Mouse (Mus musculus): Measurements from ENCODE around the gene 1810065E05Rik. TPM values are rescaled to one million over a fixed set of nuclear protein-coding genes. Genes with fewer than 3 reads are reported as not detected.

Gene 1810065E05Rik
- total RNA-seq, 1 experiment = not detected

DNA sequence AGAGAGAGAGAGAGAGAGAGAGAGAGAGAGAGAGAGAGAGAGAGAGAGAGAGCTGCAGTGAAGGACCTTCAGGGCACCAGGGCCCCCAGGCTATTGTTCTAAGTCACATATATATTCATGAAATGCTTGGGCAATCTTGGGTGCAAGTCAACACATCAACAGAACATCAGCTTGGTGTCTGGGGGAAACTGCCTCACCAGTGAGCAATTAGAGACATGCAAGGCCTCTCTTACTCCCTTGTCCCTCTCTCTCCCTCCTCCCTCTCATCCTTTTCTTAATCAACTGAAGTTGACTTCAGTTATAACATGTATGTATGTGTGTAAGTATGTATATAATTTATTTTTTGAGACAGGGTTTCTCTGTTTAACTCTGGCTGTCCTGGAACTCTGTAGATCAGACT, 41.3 kb downstream of the 1810065E05Rik start, which contains the start of gene Olfr30:
Gene Olfr30 (minus strand): TSS at position 101 of the 400 bp plus-strand sequence.
- H3K4me1 ChIP-seq (ENCODE audit: control insufficient read depth in 2 of 2, insufficient read depth in 2 of 2, low read length in 2 of 2, poor library complexity in 1 of 2) = no peaks in the 10 kb centered on the region
- no peak within 1 kb of the TSS for H3K4me3 ChIP-seq (ENCODE audit: insufficient read depth in 1 of 2, low read depth in 1 of 2, low read length in 2 of 2, poor library complexity in 1 of 2, severe bottlenecking in 1 of 2)
- in situ Hi-C loops (cut with MboI; ENCODE audit: low sequenced_read_pairs in 2 of 2, unreplicated experiment in 2 of 2) = no loop called here
- DNase-seq (ENCODE audit: low read depth, low spot score) = no peak
- no peak within 1 kb of the TSS for H3K27ac ChIP-seq (ENCODE audit: insufficient read depth, low read depth, low read length, poor library complexity, severe bottlenecking)
- H3K9ac ChIP-seq (ENCODE audit: insufficient read depth, low read depth, low read length, poor library complexity, severe bottlenecking) = no peak within 1 kb of the TSS
- H3K36me3 ChIP-seq (ENCODE audit: control insufficient read depth, insufficient read depth, low read length, poor library complexity, severe bottlenecking) = no peaks in the 10 kb centered on the region
- no peak for TF ChIP-seq HCFC1 (IDR thresholded peaks at IDR 0.05; ENCODE audit: borderline replicate concordance, insufficient read depth, low read length)
- TF ChIP-seq MAFK (IDR thresholded peaks at IDR 0.05; ENCODE audit: insufficient read depth, low read depth, low read length) = no peak
- TF ChIP-seq ZC3H11A (IDR thresholded peaks at IDR 0.05; ENCODE audit: borderline replicate concordance, low read depth, low read length) = no peak
- TF ChIP-seq CHD2 (IDR thresholded peaks at IDR 0.05; ENCODE audit: low read depth, low read length) = no peak
- H3K9me3 ChIP-seq (ENCODE audit: control insufficient read depth, insufficient read depth, low read depth, low read length) = no peaks in the 10 kb centered on the region

Other genes starting within 250 kb of the 1810065E05Rik start
- gene Mrpl22, start 249.4 kb upstream of the 1810065E05Rik start, total RNA-seq (2012; rRNA removed) = 52.9 and 71.0 TPM in 2 replicates
- gene Igtp, start 221.6 kb upstream of the 1810065E05Rik start, total RNA-seq (2012; rRNA removed) = 2.5 and 4.4 TPM in 2 replicates
- gene Irgm2, start 221.5 kb upstream of the 1810065E05Rik start, total RNA-seq (2012; rRNA removed) = 0.42 and 0.54 TPM in 2 replicates
- 0.09 TPM in 1 of 2 replicates, not detected in the other for gene 4930438A08Rik, start 146.3 kb upstream of the 1810065E05Rik start, total RNA-seq (2012; rRNA removed)
- 28.0 and 43.2 TPM in 2 replicates for gene Zfp692, start 114.0 kb upstream of the 1810065E05Rik start, total RNA-seq (2012; rRNA removed)
- 9.5 and 11.7 TPM in 2 replicates for gene Zfp672, start 90.8 kb upstream of the 1810065E05Rik start, total RNA-seq (2012; rRNA removed)
- 26.9 and 28.9 TPM in 2 replicates for gene Sh3bp5l, start 90.4 kb upstream of the 1810065E05Rik start, total RNA-seq (2012; rRNA removed)
- not detected in 2 replicates for gene Lypd8, start 42.1 kb upstream of the 1810065E05Rik start, total RNA-seq (2012; rRNA removed)
- gene Gm12253, start 11.4 kb downstream of the 1810065E05Rik start, total RNA-seq (2012; rRNA removed) = not detected in 2 replicates
- not detected in 2 replicates for gene Lypd9, start 31.8 kb downstream of the 1810065E05Rik start, total RNA-seq (2012; rRNA removed)
- gene Olfr30, start 41.2 kb downstream of the 1810065E05Rik start, total RNA-seq (2012; rRNA removed) = not detected in 2 replicates
- not detected in 2 replicates for gene Olfr332, start 71.4 kb downstream of the 1810065E05Rik start, total RNA-seq (2012; rRNA removed)
- gene Olfr331, start 81.5 kb downstream of the 1810065E05Rik start, total RNA-seq (2012; rRNA removed) = not detected in 2 replicates
- not detected in 2 replicates for gene Olfr330, start 113.7 kb downstream of the 1810065E05Rik start, total RNA-seq (2012; rRNA removed)
- gene Olfr329-ps, start 125.3 kb downstream of the 1810065E05Rik start, total RNA-seq (2012; rRNA removed) = 0.26 and 0.27 TPM in 2 replicates
- gene Olfr328, start 134.5 kb downstream of the 1810065E05Rik start, total RNA-seq (2012; rRNA removed) = 0.18 and 0.37 TPM in 2 replicates
- gene Olfr224, start 149.4 kb downstream of the 1810065E05Rik start, total RNA-seq (2012; rRNA removed) = not detected in 2 replicates
- not detected in 2 replicates for gene Olfr325, start 156.6 kb downstream of the 1810065E05Rik start, total RNA-seq (2012; rRNA removed)
- not detected in 2 replicates for gene Olfr324, start 174.0 kb downstream of the 1810065E05Rik start, total RNA-seq (2012; rRNA removed)
- not detected in 2 replicates for gene 2210407C18Rik, start 195.0 kb downstream of the 1810065E05Rik start, total RNA-seq (2012; rRNA removed)
- not detected in 2 replicates for gene Olfr323, start 209.4 kb downstream of the 1810065E05Rik start, total RNA-seq (2012; rRNA removed)
- not detected in 2 replicates for gene Trim58, start 219.4 kb downstream of the 1810065E05Rik start, total RNA-seq (2012; rRNA removed)
- gene Olfr322, start 237.7 kb downstream of the 1810065E05Rik start, total RNA-seq (2012; rRNA removed) = not detected in 2 replicates

All from ES-E14 (cell line).